Mouse (Mus musculus): ENCODE data around the gene Edem2. TPM values are rescaled to one million over a fixed set of nuclear protein-coding genes. Genes with fewer than 3 reads are reported as not detected.
"Not testable (repeated sequence)": the region's sequence is repeated elsewhere in the genome, so short reads cannot be mapped to it uniquely, and the experiment has no call there.

The Edem2 gene
- polyA plus RNA-seq, 1 experiment from 2014 or later = 47.1 TPM

- 70% methylated on average over 12 of the region's 12 CpGs for WGBS
- DNase-seq (ENCODE audit: low spot score) = no peak
- H3K27me3 ChIP-seq (replicated peaks; ENCODE audit: control insufficient read depth, insufficient read depth, low read length) = no peaks in the 10 kb centered on the region
Observed at GRCm38 (mm10) chr2:155742931-155743337, 13.7 kb upstream of the Edem2 start.

GRCm38 (mm10) chr2:155742211-155742610, 12.9 kb upstream of the Edem2 start:
- Histone ChIP-seq H3K4me2 (ENCODE audit: low read length) (no peak overlapping the region), H3K4me3 (ENCODE audit: low read depth, low read length) (no peak overlapping the region), H3K4me1 (replicated peaks; ENCODE audit: control insufficient read depth, insufficient read depth, low read length) (no peaks in the 10 kb centered on the region), H3K27me3 (replicated peaks; ENCODE audit: control insufficient read depth, insufficient read depth, low read length) (no peaks in the 10 kb centered on the region), H3K9me3 (ENCODE audit: control insufficient read depth, low read length) (no peaks in the 10 kb centered on the region), H3K9ac (ENCODE audit: low read length) (no peak overlapping the region), H3K27ac (ENCODE audit: low read depth) (no peak overlapping the region), H3K36me3 (ENCODE audit: control insufficient read depth, insufficient read depth, low read length) (no peaks in the 10 kb centered on the region)
- WGBS = 72% methylated on average over 11 of the region's 11 CpGs
- no peak for ATAC-seq (replicated peaks; ENCODE audit: low FRiP score, low TSS enrichment, low read depth)
- DNase-seq (ENCODE audit: low spot score) = no peak

More at GRCm38 (mm10) chr2:155742931-155743337, 13.7 kb upstream of the Edem2 start:
- Histone ChIP-seq H3K4me3 (ENCODE audit: low read depth, low read length) (no peak overlapping the region), H3K4me1 (replicated peaks; ENCODE audit: control insufficient read depth, insufficient read depth, low read length) (no peaks in the 10 kb centered on the region), H3K9me3 (ENCODE audit: control insufficient read depth, low read length) (no peaks in the 10 kb centered on the region), H3K36me3 (ENCODE audit: control insufficient read depth, insufficient read depth, low read length) (no peaks in the 10 kb centered on the region), H3K27ac (ENCODE audit: low read depth) (no peak overlapping the region), H3K9ac (ENCODE audit: low read length) (no peak overlapping the region), H3K4me2 (ENCODE audit: low read length) (no peak overlapping the region)
- ATAC-seq (replicated peaks; ENCODE audit: low FRiP score, low TSS enrichment, low read depth) = no peak

GRCm38 (mm10) chr2:155737803-155738202, 8.5 kb upstream of the Edem2 start:
- Histone ChIP-seq H3K36me3 (ENCODE audit: control insufficient read depth, insufficient read depth, low read length) (no peaks in the 10 kb centered on the region), H3K9ac (ENCODE audit: low read length) (no peak overlapping the region), H3K27me3 (replicated peaks; ENCODE audit: control insufficient read depth, insufficient read depth, low read length) (no peaks in the 10 kb centered on the region), H3K27ac (ENCODE audit: low read depth) (no peak overlapping the region), H3K4me1 (replicated peaks; ENCODE audit: control insufficient read depth, insufficient read depth, low read length) (no peaks in the 10 kb centered on the region), H3K4me3 (ENCODE audit: low read depth, low read length) (no peak overlapping the region), H3K9me3 (ENCODE audit: control insufficient read depth, low read length) (no peaks in the 10 kb centered on the region), H3K4me2 (ENCODE audit: low read length) (no peak overlapping the region)
- DNase-seq (ENCODE audit: low spot score) = no peak
- 79% methylated on average over 9 of the region's 9 CpGs for WGBS
- ATAC-seq (replicated peaks; ENCODE audit: low FRiP score, low TSS enrichment, low read depth) = no peak

- DNase-seq (ENCODE audit: low spot score) = no peak
- no peaks in the 10 kb centered on the region for H3K36me3 ChIP-seq (ENCODE audit: control insufficient read depth, insufficient read depth, low read length)
- no peak overlapping the region for H3K4me3 ChIP-seq (ENCODE audit: low read depth, low read length)
- ATAC-seq (replicated peaks; ENCODE audit: low FRiP score, low TSS enrichment, low read depth) = no peak
- no peaks in the 10 kb centered on the region for H3K27me3 ChIP-seq (replicated peaks; ENCODE audit: control insufficient read depth, insufficient read depth, low read length)
- WGBS = 75% methylated on average over 6 of the region's 6 CpGs
- no peak overlapping the region for H3K27ac ChIP-seq (ENCODE audit: low read depth)
- H3K9ac ChIP-seq (ENCODE audit: low read length) = no peak overlapping the region
- no peaks in the 10 kb centered on the region for H3K4me1 ChIP-seq (replicated peaks; ENCODE audit: control insufficient read depth, insufficient read depth, low read length)
- H3K4me2 ChIP-seq (ENCODE audit: low read length) = no peak overlapping the region
- no peaks in the 10 kb centered on the region for H3K9me3 ChIP-seq (ENCODE audit: control insufficient read depth, low read length)
Observed at GRCm38 (mm10) chr2:155736936-155737335, 7.7 kb upstream of the Edem2 start.

GRCm38 (mm10) chr2:155735766-155736165, 6.5 kb upstream of the Edem2 start, which contains the start of gene Gm17581:
Gene Gm17581 (minus strand): TSS chr2:155735866.
- H3K4me3 ChIP-seq (ENCODE audit: low read depth, low read length); ATAC-seq (replicated peaks; ENCODE audit: low FRiP score, low TSS enrichment, low read depth); H3K27ac ChIP-seq (ENCODE audit: low read depth); H3K4me2 ChIP-seq (ENCODE audit: low read length); H3K9me3 ChIP-seq (ENCODE audit: control insufficient read depth, low read length); DNase-seq (ENCODE audit: low spot score); H3K27me3 ChIP-seq (replicated peaks; ENCODE audit: control insufficient read depth, insufficient read depth, low read length); H3K9ac ChIP-seq (ENCODE audit: low read length); H3K36me3 ChIP-seq (ENCODE audit: control insufficient read depth, insufficient read depth, low read length); H3K4me1 ChIP-seq (replicated peaks; ENCODE audit: control insufficient read depth, insufficient read depth, low read length): not testable (repeated sequence)
- WGBS = 83% methylated on average over 5 of the region's 5 CpGs

GRCm38 (mm10) chr2:155735080-155735479, 5.8 kb upstream of the Edem2 start:
- Histone ChIP-seq H3K36me3 (ENCODE audit: control insufficient read depth, insufficient read depth, low read length) (no peaks in the 10 kb centered on the region), H3K27ac (ENCODE audit: low read depth) (no peak overlapping the region), H3K9ac (ENCODE audit: low read length) (no peak overlapping the region), H3K9me3 (ENCODE audit: control insufficient read depth, low read length) (no peaks in the 10 kb centered on the region), H3K4me2 (ENCODE audit: low read length) (no peak overlapping the region), H3K27me3 (replicated peaks; ENCODE audit: control insufficient read depth, insufficient read depth, low read length) (no peaks in the 10 kb centered on the region), H3K4me1 (replicated peaks; ENCODE audit: control insufficient read depth, insufficient read depth, low read length) (no peaks in the 10 kb centered on the region), H3K4me3 (ENCODE audit: low read depth, low read length) (no peak overlapping the region)
- ATAC-seq (replicated peaks; ENCODE audit: low FRiP score, low TSS enrichment, low read depth) (no peak), DNase-seq (ENCODE audit: low spot score) (no peak)
- 63% methylated on average over 5 of the region's 5 CpGs for WGBS

GRCm38 (mm10) chr2:155728742-155729141, 533 bp downstream of the Edem2 start:
- Histone ChIP-seq H3K9me3 (ENCODE audit: control insufficient read depth, low read length) (no peaks in the 10 kb centered on the region), H3K4me1 (replicated peaks; ENCODE audit: control insufficient read depth, insufficient read depth, low read length) (no peaks in the 10 kb centered on the region; the same call in 1 of the 2 replicates), H3K9ac (ENCODE audit: low read length) (peak overlapping the region; percentile 58), H3K4me3 (ENCODE audit: low read depth, low read length) (peak overlapping the region; percentile 65), H3K27ac (ENCODE audit: low read depth) (no peak overlapping the region), H3K36me3 (ENCODE audit: control insufficient read depth, insufficient read depth, low read length) (no peaks in the 10 kb centered on the region), H3K4me2 (ENCODE audit: low read length) (peak overlapping the region; percentile 96), H3K27me3 (replicated peaks; ENCODE audit: control insufficient read depth, insufficient read depth, low read length) (no peaks in the 10 kb centered on the region)
- ATAC-seq (replicated peaks; ENCODE audit: low FRiP score, low TSS enrichment, low read depth) (no peak; the same call in 1 of the 2 replicates), DNase-seq (ENCODE audit: low spot score) (no peak)
- 4% methylated on average over 15 of the region's 15 CpGs for WGBS

- no peaks in the 10 kb centered on the region for H3K36me3 ChIP-seq (ENCODE audit: control insufficient read depth, insufficient read depth, low read length)
- no peaks in the 10 kb centered on the region for H3K27me3 ChIP-seq (replicated peaks; ENCODE audit: control insufficient read depth, insufficient read depth, low read length)
- no peak for DNase-seq (ENCODE audit: low spot score)
- ATAC-seq (replicated peaks; ENCODE audit: low FRiP score, low TSS enrichment, low read depth) = no peak
- H3K4me1 ChIP-seq (replicated peaks; ENCODE audit: control insufficient read depth, insufficient read depth, low read length) = no peaks in the 10 kb centered on the region; the same call in 1 of the 2 replicates
- no peak overlapping the region for H3K9ac ChIP-seq (ENCODE audit: low read length)
- H3K4me2 ChIP-seq (ENCODE audit: low read length) = peak overlapping the region; percentile 96; the same call in 1 of the 2 replicates
- no peak overlapping the region for H3K4me3 ChIP-seq (ENCODE audit: low read depth, low read length)
- WGBS = 62% methylated on average over 7 of the region's 7 CpGs
- no peaks in the 10 kb centered on the region for H3K9me3 ChIP-seq (ENCODE audit: control insufficient read depth, low read length)
- H3K27ac ChIP-seq (ENCODE audit: low read depth) = no peak overlapping the region
Observed at GRCm38 (mm10) chr2:155727764-155728395, 1.4 kb downstream of the Edem2 start.

GRCm38 (mm10) chr2:155726302-155726701, 3.0 kb downstream of the Edem2 start:
- 75% methylated on average over 7 of the region's 7 CpGs for WGBS
- Histone ChIP-seq H3K4me1 (replicated peaks; ENCODE audit: control insufficient read depth, insufficient read depth, low read length) (no peaks in the 10 kb centered on the region; the same call in 1 of the 2 replicates), H3K9me3 (ENCODE audit: control insufficient read depth, low read length) (no peaks in the 10 kb centered on the region), H3K9ac (ENCODE audit: low read length) (no peak overlapping the region), H3K4me2 (ENCODE audit: low read length) (no peak overlapping the region), H3K27ac (ENCODE audit: low read depth) (no peak overlapping the region), H3K27me3 (replicated peaks; ENCODE audit: control insufficient read depth, insufficient read depth, low read length) (no peaks in the 10 kb centered on the region), H3K36me3 (ENCODE audit: control insufficient read depth, insufficient read depth, low read length) (0 out of 2 replicates have a peak, but pooled peaks cover 3% of the 10 kb centered on the region), H3K4me3 (ENCODE audit: low read depth, low read length) (no peak overlapping the region)
- ATAC-seq (replicated peaks; ENCODE audit: low FRiP score, low TSS enrichment, low read depth) (no peak), DNase-seq (ENCODE audit: low spot score) (no peak)
